Mouse (Mus musculus): ENCODE results near the gene Gm16253.

DNA sequence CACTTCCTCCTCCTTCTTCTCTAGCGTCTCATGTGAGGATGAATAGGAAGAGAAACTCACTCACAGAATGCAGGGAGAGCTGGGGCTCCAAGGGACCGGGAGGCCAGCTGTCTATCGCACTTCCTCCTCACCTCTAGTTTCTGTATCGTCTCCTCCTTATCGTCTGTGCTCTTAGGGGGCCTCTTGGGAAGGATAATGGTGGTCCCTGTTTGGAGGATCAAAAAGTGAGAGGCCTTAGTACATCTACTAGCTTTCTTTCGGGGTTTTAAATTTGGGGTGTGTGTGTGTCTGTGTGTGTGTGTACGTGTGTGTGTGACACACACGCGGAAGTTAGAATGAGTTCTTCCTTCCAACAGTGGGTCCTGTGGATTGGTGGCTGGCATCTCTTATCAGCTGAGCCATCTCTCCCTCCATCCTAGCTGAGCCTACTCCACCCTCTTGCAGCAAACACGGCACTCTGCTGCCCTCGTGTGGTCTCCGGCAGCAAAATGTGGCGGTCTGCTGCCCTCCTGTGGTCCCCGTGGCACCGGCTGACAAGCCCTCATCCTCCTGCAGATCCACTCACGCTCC is 3.2 kb downstream of the Gm16253 start:
- TF ChIP-seq EP300 (IDR thresholded peaks at IDR 0.05; ENCODE audit: insufficient read depth, low read depth, low read length) (peak; percentile 100), POLR2A (IDR thresholded peaks at IDR 0.05; ENCODE audit: insufficient read depth, low read depth, low read length) (no peak; the same call in 1 of the 2 replicates)
